Mouse (Mus musculus) layer of hippocampus, postnatal 10 days (tissue): ENCODE measurements at regions not wholly inside any gene's neighbourhood (a gene's known extent, or its start where the extent isn't known, plus 50 kb on each side); places are given as distances from the start of the nearest gene placed in this dataset.
"Not testable (repeated sequence)": the region's sequence is repeated elsewhere in the genome, so short reads cannot be mapped to it uniquely, and the experiment has no call there.

Source experiments
- DNase-seq, 2 experiments: peaks; one replicate each; pipeline ENCODE4 v3.0.0; 2021; ENCODE audit warnings: low spot score in 2 of 2

GRCm38 (mm10) chr17:13654606-13655005 lies 105.7 kb upstream of the Afdn start:
- not testable (repeated sequence) for DNase-seq

GRCm38 (mm10) chr17:13656065-13656464 lies 104.3 kb upstream of the Afdn start:
- no peak for DNase-seq

GRCm38 (mm10) chr17:13656485-13657181 lies 103.7 kb upstream of the Afdn start:
- DNase-seq: no peak

- DNase-seq: no peak
These were observed 103.2 kb upstream of the Afdn start for GRCm38 (mm10) chr17:13657182-13657562.

GRCm38 (mm10) chr17:13657656-13658292 lies 102.6 kb upstream of the Afdn start:
- DNase-seq: peak in 1 of 2 experiments; percentile 49

- no peak for DNase-seq
These were observed 101.9 kb upstream of the Afdn start for GRCm38 (mm10) chr17:13658321-13658978.

GRCm38 (mm10) chr17:13659103-13659502 lies 101.2 kb upstream of the Afdn start:
- DNase-seq: no peak

GRCm38 (mm10) chr17:13659943-13660342 lies 100.4 kb upstream of the Afdn start:
- no peak for DNase-seq

- DNase-seq: no peak
These were observed 99.3 kb upstream of the Afdn start for GRCm38 (mm10) chr17:13661023-13661422.

- no peak for DNase-seq
These were observed 98.2 kb upstream of the Afdn start for GRCm38 (mm10) chr17:13662152-13662551.
